Mouse (Mus musculus) left cerebral cortex, postnatal 10 days (tissue): Measurements from ENCODE around the gene Tpx2. TPM values are rescaled to one million over a fixed set of nuclear protein-coding genes. Genes with fewer than 3 reads are reported as not detected.
A peak's percentile ranks its signal among the peaks of the same experiment; 100 is the strongest.

Experiments
- DNase-seq, 2 experiments: peaks; one replicate each; pipeline ENCODE4 v3.0.0; 2021 to 2022; ENCODE audit warnings: low spot score in 2 of 2, mixed read lengths in 1 of 2; ENCODE audit errors: extremely low spot score in 1 of 2
- intact Hi-C: fragments of 180-260 bp; cut with DNase I; formaldehyde crosslinking; loops from one replicate; pipeline ENCODE4 v1.15.1; 2025
- microRNA-seq: library from miRNA; unstranded; fragments of <30 nt; microRNA quantifications from one replicate; pipeline ENCODE4 v1.2.0, GENCODE M21; 2022
- total RNA-seq, 2 experiments: library from RNA; stranded (reverse); gene quantifications; 2 replicates each; pipeline ENCODE4 v1.2.3; 2021

Tpx2 gene
- total RNA-seq, 2 experiments from 2014 or later, result 4.3 to 5.0 TPM

- no peak for DNase-seq
- intact Hi-C loops, result no loop called here
Measured at GRCm38 (mm10) chr2:152928219-152928987, 80.6 kb downstream of the Tpx2 start.

- intact Hi-C loops, result no loop called here
Measured at GRCm38 (mm10) chr2:152928988-152929370, 81.2 kb downstream of the Tpx2 start.

GRCm38 (mm10) chr2:152930276-152930675, 82.5 kb downstream of the Tpx2 start:
- DNase-seq, result peak in 1 of 2 experiments; percentile 81
- intact Hi-C loops, result no loop called here

More at GRCm38 (mm10) chr2:152928988-152929370, 81.2 kb downstream of the Tpx2 start:
- DNase-seq, result no peak

GRCm38 (mm10) chr2:152931456-152932160, 83.8 kb downstream of the Tpx2 start:
- DNase-seq, result peak in 1 of 2 experiments; percentile 58
- intact Hi-C loops, result no loop called here

- peak in 1 of 2 experiments; percentile 71 for DNase-seq
- intact Hi-C loops, result no loop called here
Measured at GRCm38 (mm10) chr2:152933048-152933447, 85.3 kb downstream of the Tpx2 start, which contains the start of gene Foxs1. Foxs1 (minus strand) TSS chr2:152933208.

GRCm38 (mm10) chr2:152933614-152934013, 85.8 kb downstream of the Tpx2 start:
- peak in 1 of 2 experiments; percentile 65 for DNase-seq
- intact Hi-C loops, result no loop called here

- intact Hi-C loops, result no loop called here
- no peak for DNase-seq
Measured at GRCm38 (mm10) chr2:152939846-152940245, 92.1 kb downstream of the Tpx2 start.

GRCm38 (mm10) chr2:152941106-152941505, 93.3 kb downstream of the Tpx2 start:
- no peak for DNase-seq

GRCm38 (mm10) chr2:152941776-152942175, 94.0 kb downstream of the Tpx2 start:
- intact Hi-C loops, result no loop called here
- no peak for DNase-seq

More at GRCm38 (mm10) chr2:152941106-152941505, 93.3 kb downstream of the Tpx2 start:
- intact Hi-C loops, result no loop called here

- intact Hi-C loops, result no loop called here
- no peak for DNase-seq
Measured at GRCm38 (mm10) chr2:152942898-152943515, 95.2 kb downstream of the Tpx2 start.

- DNase-seq, result no peak
- intact Hi-C loops, result no loop called here
Measured at GRCm38 (mm10) chr2:152943568-152943967, 95.8 kb downstream of the Tpx2 start.

GRCm38 (mm10) chr2:152944013-152944412, 96.2 kb downstream of the Tpx2 start:
- DNase-seq, result no peak
- intact Hi-C loops, result no loop called here

Small RNA genes within 50 kb of the gene (microRNA-seq; reads per million reads assigned to microRNA genes)
- gene Mir5622, result not detected

Other genes starting within 250 kb of the Tpx2 start
- not detected for gene Defb45, start 248.6 kb upstream of the Tpx2 start, total RNA-seq
- gene Defb36, start 243.6 kb upstream of the Tpx2 start, total RNA-seq, result not detected
- not detected for gene Defb25, start 224.9 kb upstream of the Tpx2 start, total RNA-seq
- 1 to 10 TPM; 1.5 TPM for gene Rem1, start 221.0 kb upstream of the Tpx2 start, total RNA-seq
- 100 to 1,000 TPM in 1 of 2 experiments, 10 to 100 TPM in 1; 99.7 to 115 TPM for gene H13, start 178.5 kb upstream of the Tpx2 start, total RNA-seq
- 10 to 100 TPM; 22.9 to 28.1 TPM for gene Mcts2, start 160.9 kb upstream of the Tpx2 start, total RNA-seq
- 10 to 100 TPM; 20.6 to 24.5 TPM for gene Id1, start 111.7 kb upstream of the Tpx2 start, total RNA-seq
- gene Cox4i2, start 93.8 kb upstream of the Tpx2 start, total RNA-seq, result 1 to 10 TPM; 1.7 to 1.8 TPM
- 100 to 1,000 TPM; 118 to 123 TPM for gene Bcl2l1, start 16.2 kb upstream of the Tpx2 start, total RNA-seq
- not detected for gene Mylk2, start 63.4 kb downstream of the Tpx2 start, total RNA-seq
- 1 to 10 TPM; 1.0 to 1.7 TPM for gene Foxs1, start 85.2 kb downstream of the Tpx2 start, total RNA-seq
- 10 to 100 TPM; 20.1 to 23.6 TPM for gene Dusp15, start 103.7 kb downstream of the Tpx2 start, total RNA-seq
- 1 to 10 TPM; 3.9 to 4.6 TPM for gene Ttll9, start 114.5 kb downstream of the Tpx2 start, total RNA-seq
- gene Pdrg1, start 167.5 kb downstream of the Tpx2 start, total RNA-seq, result 10 to 100 TPM; 59.8 to 60.9 TPM
- 10 to 100 TPM; 11.8 to 12.4 TPM for gene Xkr7, start 183.9 kb downstream of the Tpx2 start, total RNA-seq
- 1 to 10 TPM; 6.8 to 7.1 TPM for gene Ccm2l, start 218.0 kb downstream of the Tpx2 start, total RNA-seq